Mouse (Mus musculus) right cerebral cortex, adult 2 months (tissue): ENCODE data around the gene Ccdc32.
"Not testable (repeated sequence)": the region's sequence is repeated elsewhere in the genome, so short reads cannot be mapped to it uniquely, and the experiment has no call there.

Experiments used
- DNase-seq, 2 experiments: peaks; one replicate each; pipeline ENCODE4 v3.0.0; 2021 to 2022; ENCODE audit warnings: low spot score in 2 of 2

Gene Ccdc32

GRCm38 (mm10) chr2:119028941-119029551, at the start of gene Ccdc32:
Ccdc32 (minus strand) TSS chr2:119029393.
- peak; percentile 96 to 100 for DNase-seq

DNA sequence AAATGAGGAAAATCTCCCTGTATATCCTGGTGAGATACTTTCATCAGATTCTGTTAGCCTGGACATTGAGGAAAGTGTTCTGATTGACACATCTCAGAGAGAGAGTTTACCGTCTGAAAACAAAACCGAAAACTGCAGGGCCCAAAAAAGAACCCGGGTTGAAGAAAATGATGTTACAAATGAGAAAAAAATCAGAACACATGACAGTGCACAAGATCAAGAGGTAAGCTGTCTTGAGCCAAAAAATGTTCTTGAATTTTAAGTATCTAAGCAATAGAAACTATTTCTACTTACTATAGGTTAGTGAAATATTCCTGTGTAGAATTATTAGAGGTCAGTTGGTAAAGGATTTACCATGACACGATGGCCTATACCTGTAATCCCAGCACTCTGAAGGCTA, 43.2 kb upstream of the Ccdc32 start:
- DNase-seq = no peak

GRCm38 (mm10) chr2:119060139-119060538, 30.9 kb upstream of the Ccdc32 start:
- DNase-seq = no peak

- no peak for DNase-seq
Measured at GRCm38 (mm10) chr2:119050132-119050650, 21.0 kb upstream of the Ccdc32 start.

GRCm38 (mm10) chr2:119047849-119048248, 18.7 kb upstream of the Ccdc32 start:
- no peak for DNase-seq

GRCm38 (mm10) chr2:119046649-119047611, 17.7 kb upstream of the Ccdc32 start, which contains the start of gene Knl1:
Knl1 (plus strand) TSS chr2:119047119.
- DNase-seq = peak; percentile 99 to 100

- no peak for DNase-seq
Measured at GRCm38 (mm10) chr2:119045163-119045562, 16.0 kb upstream of the Ccdc32 start.

DNA sequence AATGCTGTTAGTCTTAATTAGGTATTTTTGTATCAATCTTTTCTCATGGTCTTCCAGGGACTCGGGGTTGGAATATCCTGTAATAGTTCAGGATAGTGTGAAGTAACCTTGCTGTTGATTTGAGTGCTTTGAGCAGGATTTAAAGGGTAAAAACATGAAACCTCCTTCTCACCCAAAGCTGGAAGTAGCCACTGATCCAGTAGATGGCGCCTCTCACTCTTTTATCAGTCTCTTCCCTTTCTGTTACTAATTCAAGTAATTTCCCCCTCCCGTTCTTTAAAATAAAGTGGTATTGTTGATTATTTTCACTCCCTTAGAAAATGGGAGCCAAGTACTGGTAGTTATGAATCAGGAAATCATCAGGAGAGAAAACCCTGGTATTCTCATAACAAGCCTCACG, 11.7 kb upstream of the Ccdc32 start:
- DNase-seq = peak; percentile 50 to 53

DNA sequence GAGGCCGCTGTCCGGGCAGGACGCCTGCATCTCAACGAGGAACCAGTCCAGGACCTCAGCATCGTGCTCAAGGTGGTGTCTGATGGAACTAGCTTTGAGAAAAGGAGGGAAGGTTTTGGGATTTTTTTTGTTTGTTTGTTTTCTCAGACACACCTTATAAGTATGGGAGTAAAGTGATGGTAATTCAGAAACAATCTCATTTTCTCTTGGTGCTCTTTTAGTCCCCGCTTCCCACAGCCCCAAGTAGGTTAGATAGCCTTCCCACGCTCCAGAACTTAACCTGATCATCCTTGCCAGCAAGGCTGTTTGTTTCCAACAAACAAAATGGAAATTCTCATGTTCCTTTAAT, 6.2 kb upstream of the Ccdc32 start:
- no peak for DNase-seq

DNA sequence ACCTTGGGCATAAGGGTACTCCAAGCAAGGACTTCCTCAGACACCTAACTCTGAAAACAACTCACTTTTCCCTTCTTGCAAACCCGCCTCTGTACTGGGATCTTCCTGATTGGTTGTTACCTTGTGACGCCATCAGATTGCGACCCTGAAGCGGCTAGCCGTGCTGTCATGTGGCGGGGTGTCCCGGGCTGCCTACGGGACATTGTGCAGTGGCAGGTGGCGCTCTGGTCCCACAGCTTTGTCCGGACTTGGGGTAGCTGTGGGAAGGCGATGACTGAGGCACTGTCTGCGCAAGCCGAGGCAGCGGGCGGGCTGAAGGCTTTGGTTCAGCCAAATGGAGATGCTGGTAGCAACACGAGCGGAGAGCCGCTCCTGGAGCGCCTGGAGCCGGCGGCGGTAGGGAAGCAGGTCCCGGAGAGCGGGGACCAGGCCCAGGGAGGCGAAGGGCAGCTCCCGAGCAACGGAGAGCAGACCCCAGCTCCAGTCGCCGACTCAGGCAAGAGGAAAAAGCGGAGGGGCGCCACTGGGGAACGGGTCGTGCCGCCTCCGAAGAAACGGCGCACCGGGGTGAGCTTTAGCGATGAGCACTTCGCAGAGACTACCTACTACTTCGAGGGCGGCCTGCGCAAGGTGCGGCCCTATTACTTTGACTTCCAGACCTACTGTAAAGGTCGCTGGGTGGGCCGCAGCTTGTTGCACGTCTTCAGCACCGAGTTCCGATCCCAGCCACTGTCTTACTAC, 5.6 kb upstream of the Ccdc32 start, which contains the start of gene Rpusd2:
Gene Rpusd2 (plus strand): TSS at position 135 of the 741 bp plus-strand sequence.
- DNase-seq = peak; percentile 96 to 97

DNA sequence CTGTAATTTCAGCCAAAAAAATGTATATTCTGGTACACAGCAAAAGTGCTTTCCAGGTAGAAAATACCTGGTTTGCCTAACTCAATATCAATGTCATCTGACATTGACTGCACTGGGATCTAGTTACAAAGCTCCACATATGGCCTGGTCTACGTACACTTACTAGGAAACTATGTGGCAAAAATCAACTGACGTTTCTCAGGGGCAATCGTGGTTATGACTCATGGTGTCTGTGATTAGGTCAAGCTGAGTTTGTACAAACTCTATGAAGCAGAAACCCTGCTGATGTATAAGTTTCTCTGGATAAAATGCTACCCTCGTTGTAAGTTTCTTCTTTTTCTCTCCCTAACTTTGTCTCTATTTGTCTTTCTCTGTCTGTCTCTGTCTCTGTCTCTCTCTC, 3.0 kb upstream of the Ccdc32 start:
- DNase-seq = no peak

GRCm38 (mm10) chr2:119026951-119027350, 2.2 kb downstream of the Ccdc32 start:
- DNase-seq = no peak

DNA sequence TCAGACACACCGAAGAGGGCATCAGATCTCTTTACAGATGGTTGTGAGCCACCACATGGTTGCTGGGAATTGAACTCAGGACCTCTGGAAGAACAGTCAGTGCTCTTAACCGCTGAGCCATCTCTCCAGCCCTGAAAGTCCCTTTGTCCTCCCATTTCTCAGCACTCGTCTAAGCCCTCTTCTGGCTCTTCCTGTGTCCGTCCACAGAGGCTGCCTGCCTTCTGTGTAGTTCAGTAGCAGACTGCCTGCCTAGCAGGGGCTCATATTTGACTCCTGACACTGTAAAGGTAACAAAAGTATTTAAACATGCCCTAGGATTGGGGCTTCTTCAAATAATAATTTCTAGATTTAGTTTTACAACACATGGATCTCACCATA, 4.0 kb downstream of the Ccdc32 start:
- DNase-seq = no peak

GRCm38 (mm10) chr2:119024536-119025238, 4.5 kb downstream of the Ccdc32 start:
- DNase-seq = peak in 1 of 2 experiments; percentile 8

DNA sequence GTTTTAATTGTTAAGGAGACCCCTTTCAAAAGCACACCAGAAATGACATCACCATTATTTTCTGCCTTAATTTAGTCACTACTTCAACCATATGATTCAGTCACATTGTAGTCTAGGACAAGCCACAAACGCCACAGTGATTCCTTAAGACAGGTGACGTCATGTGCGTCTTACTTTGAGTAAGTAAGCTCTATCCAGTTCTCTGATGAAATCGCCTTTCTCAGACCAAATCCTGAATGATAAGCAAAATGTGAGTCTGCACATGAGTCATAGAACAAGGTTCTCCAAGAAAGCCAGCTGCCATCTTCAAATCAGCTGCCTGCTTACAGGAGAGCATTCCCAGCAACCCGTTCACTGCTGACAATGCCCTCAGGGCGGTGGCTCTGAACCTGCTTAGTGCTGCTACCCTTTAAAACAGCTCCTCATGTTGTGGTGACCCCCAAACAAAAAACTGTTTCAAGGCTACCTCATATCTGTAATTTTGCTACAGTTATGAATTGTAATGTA, 6.0 kb downstream of the Ccdc32 start:
- no peak for DNase-seq

DNA sequence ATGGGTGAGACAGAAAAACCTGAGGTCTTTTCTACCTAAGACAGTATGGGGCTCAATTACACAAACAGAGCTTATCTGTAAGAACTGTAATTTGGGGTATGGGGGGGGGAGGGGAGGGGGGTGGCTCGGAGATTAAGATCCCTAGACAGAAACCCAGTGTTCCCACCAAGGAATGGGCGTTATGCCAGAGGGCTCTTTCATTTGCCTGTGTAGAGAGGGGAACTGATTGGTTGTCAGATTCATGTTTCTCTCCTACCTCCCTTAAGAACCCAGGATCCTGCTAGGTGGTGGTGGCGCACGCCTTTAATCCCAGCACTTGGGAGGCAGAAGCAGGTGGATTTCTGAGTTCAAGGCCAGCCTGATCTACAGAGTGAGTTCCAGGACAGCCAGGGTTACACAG, 9.7 kb downstream of the Ccdc32 start:
- DNase-seq = no peak

DNA sequence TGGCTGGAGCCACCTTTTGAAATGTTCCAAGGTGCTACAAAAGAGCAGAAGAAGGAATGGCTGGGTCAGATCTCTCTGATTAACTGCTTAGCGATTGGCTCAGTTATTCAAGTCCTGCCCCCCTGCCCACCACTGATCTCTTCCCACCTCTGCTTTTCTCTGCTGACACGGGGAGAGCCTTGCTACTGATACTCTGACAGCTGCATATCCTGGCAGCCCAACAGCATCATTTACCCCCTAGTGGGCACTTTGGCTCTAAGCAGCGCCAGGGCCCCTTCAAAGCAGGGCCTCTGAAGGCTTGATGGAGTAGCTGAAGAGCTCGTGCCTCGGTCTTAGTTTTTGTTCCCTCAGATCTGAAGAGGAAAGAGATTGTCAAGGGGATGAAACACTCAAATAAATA, 10.1 kb downstream of the Ccdc32 start:
- no peak for DNase-seq

DNA sequence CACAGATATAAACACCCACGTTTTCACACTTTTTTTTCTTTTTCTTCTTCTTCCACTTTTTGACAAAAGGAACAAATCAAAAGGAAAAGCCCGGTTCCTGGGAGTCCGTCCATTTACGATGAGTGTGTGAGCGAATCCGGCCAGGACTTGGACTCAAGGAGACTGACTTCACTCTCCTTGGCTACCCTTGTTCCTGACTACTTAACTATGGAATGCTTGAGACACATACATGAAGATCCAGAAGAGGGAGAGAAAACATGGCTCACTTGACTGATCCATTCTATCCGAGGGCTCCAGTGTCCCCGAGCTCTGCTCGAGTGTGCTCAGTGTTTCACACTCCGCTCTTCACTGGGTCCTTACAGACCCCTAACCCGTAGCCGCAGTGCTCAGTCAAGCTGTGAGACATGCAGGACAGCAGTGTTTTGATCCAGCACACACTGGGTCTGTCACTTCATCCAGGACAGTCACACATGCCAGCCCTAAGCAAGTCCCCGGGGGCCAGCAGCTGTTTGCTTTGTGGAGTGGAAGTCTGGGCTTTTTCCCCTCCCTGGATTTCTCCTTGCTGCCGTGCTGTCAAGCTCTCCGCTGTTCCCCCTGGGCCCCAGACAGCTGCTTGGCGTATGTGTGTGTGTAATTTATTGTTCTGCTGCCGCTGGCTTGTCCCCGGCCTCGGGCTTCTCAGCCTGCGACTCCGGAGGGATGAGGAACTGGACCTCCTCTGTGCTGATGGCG, 10.6 kb downstream of the Ccdc32 start:
- DNase-seq = peak in 1 of 2 experiments; percentile 6

GRCm38 (mm10) chr2:119017647-119018046, 11.5 kb downstream of the Ccdc32 start:
- DNase-seq = no peak

- not testable (repeated sequence) for DNase-seq
Measured at GRCm38 (mm10) chr2:119016312-119016711, 12.9 kb downstream of the Ccdc32 start.
